Mouse (Mus musculus) lung, adult 2 months (tissue): ENCODE data around the gene Gm36864. TPM values are rescaled to one million over a fixed set of nuclear protein-coding genes. Genes with fewer than 3 reads are reported as not detected.
"Not testable (repeated sequence)": the region's sequence is repeated elsewhere in the genome, so short reads cannot be mapped to it uniquely, and the experiment has no call there.

Experiments
- DNase-seq: peaks from one replicate; pipeline ENCODE4 v3.0.0; 2022
- H3K4me1 ChIP-seq: fragments of 200-500 bp; 2 replicates; pipeline ENCODE4 v1.6.1; 2011; ENCODE audit warnings: low read length; ENCODE audit not compliant: control insufficient read depth, insufficient read depth
- H3K4me3 ChIP-seq: fragments of 200-500 bp; replicated peaks from 2 replicates; pipeline ENCODE3; 2011; ENCODE audit warnings: low read depth, mild to moderate bottlenecking, control low read depth, low read length; ENCODE audit errors: extremely low read depth
- CTCF ChIP-seq: fragments of 200-500 bp; IDR thresholded peaks from 2 replicates; pipeline ENCODE4 v1.5.1; 2011; ENCODE audit warnings: mild to moderate bottlenecking, low read length, control low read depth; ENCODE audit not compliant: insufficient read depth
- POLR2A ChIP-seq: fragments of 200-500 bp; IDR thresholded peaks from 2 replicates; pipeline ENCODE4 v1.6.1; 2011; ENCODE audit warnings: low read depth, mild to moderate bottlenecking, control low read depth, low read length, borderline replicate concordance; ENCODE audit errors: extremely low read depth
- WGBS: fragments of 180-500 bp; shearing (Covaris S2); methylation state at CpG from one replicate; pipeline ENCODE4 v1.1.7; 2018; 5-methylcytosine and 5-hydroxymethylcytosine counted together
- polyA plus RNA-seq: library from polyadenylated mRNA; depleted of rRNA; stranded (reverse); fragments of >200 nt; gene quantifications from 2 replicates; pipeline ENCODE4 v1.2.3, GENCODE M21; 2012; rRNA removed

Gene Gm36864
- polyA plus RNA-seq = not detected in 2 replicates

DNA sequence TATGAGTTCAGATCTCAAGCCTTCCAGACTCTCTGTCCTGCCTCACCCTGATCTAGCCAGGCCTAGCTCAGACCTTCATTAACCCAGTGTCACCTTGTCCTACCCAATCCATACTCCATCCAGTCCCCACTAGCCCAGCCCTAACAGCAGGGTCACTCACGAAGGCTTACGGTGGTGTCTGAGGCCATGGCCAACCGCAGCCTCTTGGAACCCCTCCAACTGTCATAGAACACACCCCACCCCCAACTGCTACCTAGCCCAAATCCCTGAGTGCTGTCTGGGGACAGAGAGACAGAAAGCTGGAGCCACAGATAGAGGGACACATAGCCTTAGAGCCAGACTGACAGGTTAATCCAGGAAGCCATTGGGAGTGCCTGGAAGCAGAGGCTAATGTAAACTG, at the start of gene Gm36864:
Gm36864 (plus strand) TSS at position 269 of the 400 bp plus-strand sequence.
- TF ChIP-seq CTCF (no peak), POLR2A (no peak)
- no peak for DNase-seq
- H3K4me1 ChIP-seq = no peaks in the 10 kb centered on the region
- H3K4me3 ChIP-seq = no peak within 1 kb of the TSS
- 67% methylated on average over 3 of the region's 3 CpGs for WGBS

DNA sequence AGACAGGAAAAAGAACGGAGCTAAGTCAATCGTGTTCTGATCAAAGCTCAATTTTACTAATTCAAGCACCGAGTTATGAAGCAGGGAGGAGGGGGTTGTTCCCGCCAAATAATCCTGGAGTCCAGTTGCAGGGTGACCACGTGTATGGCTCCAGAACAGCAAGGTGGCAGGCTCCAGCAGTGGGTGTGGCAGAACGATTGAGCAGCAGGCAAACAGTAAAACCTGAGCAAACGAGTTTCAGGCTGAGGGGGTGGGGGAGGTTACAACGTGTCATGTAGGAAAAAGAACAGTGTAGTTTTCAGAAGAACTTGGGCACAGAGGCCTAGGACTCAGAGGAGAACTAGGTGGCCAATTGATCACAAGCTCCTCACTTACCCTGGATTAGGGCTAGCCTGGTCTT, 49.5 kb upstream of the Gm36864 start:
- not testable (repeated sequence) for DNase-seq, H3K4me3 ChIP-seq, H3K4me1 ChIP-seq
- 49% methylated on average over 8 of the region's 8 CpGs for WGBS

DNA sequence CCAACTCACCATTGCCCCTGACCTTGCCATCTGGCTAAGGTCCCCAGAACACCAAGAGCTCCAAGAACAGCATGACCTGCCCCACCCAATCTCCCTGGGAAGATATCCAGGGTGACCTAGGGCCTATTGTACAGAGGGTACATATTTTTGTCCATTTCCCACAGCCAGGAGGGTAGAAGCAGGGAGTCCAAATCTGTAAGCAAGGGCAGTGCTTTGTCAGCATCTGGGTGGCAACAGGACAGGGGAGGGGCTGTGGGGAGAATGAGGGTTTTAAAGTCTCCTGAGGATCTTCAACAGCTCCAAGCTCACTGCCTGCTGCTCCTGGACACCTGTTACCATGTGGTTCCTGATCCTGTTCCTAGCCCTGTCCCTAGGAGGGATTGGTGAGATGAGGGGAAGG, 48.0 kb upstream of the Gm36864 start, which contains the start of gene Klk1b24:
Klk1b24 (plus strand) TSS at position 301 of the 400 bp plus-strand sequence.
- not testable (repeated sequence) for H3K4me3 ChIP-seq, H3K4me1 ChIP-seq, DNase-seq

DNA sequence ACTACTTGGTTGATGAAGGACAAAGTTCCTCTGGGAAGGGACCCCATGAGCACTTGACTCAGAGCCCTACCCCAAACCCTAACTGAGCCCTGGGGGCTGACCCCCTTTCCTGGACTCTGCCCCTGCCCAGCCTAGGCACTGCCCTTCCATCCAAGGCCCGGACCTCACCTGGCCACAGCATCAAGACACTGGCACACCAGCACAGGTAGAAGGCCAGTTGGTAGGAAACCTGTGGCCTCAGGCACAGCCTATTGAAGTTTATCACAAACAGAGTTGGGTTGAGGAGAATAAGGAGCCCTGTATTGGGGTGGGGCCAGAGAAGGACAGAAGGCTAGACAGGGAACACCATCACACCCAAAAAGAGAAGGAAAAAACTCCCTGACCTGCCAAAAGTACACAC, 42.5 kb upstream of the Gm36864 start:
- not testable (repeated sequence) for DNase-seq, H3K4me3 ChIP-seq, H3K4me1 ChIP-seq
- 79% methylated on average over 1 of the region's 1 CpGs for WGBS

DNA sequence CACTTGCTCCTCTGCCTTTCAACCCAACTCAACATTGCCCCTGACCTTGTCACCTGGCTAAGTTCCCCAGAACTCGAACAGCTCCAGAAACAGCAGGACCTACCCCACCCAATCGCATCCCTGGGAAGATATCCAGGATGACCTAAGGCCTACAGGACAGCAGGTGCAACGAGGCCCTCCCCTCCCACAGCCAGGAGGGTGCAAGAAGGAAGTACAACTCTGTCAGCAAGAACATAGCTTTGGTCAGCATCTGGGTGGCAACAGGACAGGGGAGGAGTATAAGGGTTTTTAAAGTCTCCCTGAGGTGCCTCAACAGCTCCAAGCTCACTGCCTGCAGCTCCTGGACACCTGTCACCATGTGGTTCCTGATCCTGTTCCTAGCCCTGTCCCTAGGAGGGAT, 38.1 kb upstream of the Gm36864 start, which contains the start of gene Klk1b3:
Klk1b3 (plus strand) TSS at position 301 of the 400 bp plus-strand sequence.
- DNase-seq = no peak
- WGBS = 46% methylated on average over 3 of the region's 3 CpGs
- no peak within 1 kb of the TSS for H3K4me3 ChIP-seq

DNA sequence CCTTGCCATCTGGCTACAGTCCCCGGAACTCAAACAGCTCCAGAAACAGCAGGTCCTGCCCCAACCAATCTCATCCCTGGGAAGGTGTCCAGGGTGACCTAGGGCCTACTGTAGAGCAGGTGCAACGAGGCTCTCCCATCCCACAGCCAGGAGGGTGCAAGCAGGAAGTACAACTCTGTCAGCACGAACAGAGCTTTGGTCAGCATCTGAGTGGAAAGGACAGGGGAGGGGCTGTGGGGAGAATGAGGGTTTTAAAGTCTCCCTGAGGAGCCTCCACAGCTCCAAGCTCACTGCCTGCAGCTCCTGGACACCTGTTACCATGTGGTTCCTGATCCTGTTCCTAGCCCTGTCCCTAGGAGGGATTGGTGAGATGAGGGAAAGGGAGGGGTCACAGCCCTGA, 28.8 kb upstream of the Gm36864 start, which contains the start of gene Klk1b4:
Klk1b4 (plus strand) TSS at position 301 of the 400 bp plus-strand sequence.
- not testable (repeated sequence) for DNase-seq, H3K4me1 ChIP-seq, H3K4me3 ChIP-seq
- 34% methylated on average over 3 of the region's 3 CpGs for WGBS

More for the DNA sequence above, 38.1 kb upstream of the Gm36864 start, which contains the start of gene Klk1b3:
- H3K4me1 ChIP-seq = no peaks in the 10 kb centered on the region
- TF ChIP-seq POLR2A (no peak), CTCF (no peak)

DNA sequence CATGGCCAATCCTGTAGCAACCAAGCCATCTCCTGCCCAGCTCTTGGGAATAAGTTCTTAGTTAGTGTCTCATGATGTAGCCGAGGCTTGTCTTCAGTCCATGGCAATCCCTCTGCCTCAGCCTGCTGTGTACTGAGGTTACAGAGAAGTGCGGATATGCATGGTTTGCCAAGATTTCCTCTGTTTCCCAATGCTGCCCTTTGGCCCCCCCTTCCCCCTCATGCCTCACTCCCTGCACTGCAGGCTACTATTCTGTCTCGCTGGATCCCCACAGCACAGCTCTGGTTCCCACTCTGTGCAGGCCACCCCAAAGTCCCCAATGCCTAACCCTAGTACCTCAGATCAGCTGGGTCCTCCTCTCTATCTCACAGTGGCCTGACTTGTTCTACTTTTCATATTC, 27.7 kb upstream of the Gm36864 start:
- Histone ChIP-seq H3K4me3 (no peak overlapping the region), H3K4me1 (no peaks in the 10 kb centered on the region)
- no peak for TF ChIP-seq POLR2A
- TF ChIP-seq CTCF = no peak
- no peak for DNase-seq
- WGBS = 71% methylated on average over 3 of the region's 3 CpGs

DNA sequence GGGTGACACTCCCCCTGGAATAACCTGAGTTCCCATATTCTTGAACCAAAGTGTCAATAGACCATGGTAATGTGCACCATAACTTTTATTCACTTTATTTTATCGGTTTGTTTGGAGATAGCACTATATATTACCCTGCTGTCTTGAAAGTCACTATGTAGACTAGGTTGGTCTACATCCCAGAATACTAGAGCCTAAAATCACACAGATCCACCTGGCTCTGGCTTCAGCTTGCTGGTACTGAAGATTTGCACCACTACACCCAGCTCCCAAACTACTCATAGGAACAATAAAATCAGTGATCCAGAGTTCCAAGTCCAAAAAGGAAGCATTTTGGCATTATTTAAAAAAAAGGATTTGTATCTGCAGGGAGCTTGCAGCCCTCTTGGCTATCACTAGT, 20.3 kb upstream of the Gm36864 start, which contains the start of gene Klk1b5:
Klk1b5 (plus strand) TSS at position 301 of the 400 bp plus-strand sequence.
- no peak for DNase-seq
- 76% methylated on average over 1 of the region's 1 CpGs for WGBS
- no peaks in the 10 kb centered on the region for H3K4me1 ChIP-seq
- no peak for TF ChIP-seq CTCF
- no peak for TF ChIP-seq POLR2A
- no peak within 1 kb of the TSS for H3K4me3 ChIP-seq

DNA sequence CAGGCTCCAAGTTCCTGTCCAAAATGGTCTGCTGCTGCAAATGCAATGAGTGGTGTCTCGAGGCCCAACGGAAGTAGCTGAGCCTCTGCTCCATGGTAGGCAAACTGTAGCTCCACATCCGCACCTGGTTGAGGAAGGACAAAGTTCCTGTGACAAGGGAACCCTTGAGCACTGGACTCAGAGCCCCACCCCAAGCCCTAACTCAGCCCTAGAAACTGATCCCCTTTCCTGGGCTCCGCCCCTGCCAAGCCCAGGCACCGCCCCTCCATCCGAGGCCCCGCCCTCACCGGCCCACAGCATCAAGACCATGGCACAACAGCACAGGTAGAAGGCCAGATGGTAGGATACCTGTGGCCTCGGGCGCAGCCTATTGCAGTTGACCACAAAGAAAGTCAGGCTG, 14.4 kb upstream of the Gm36864 start:
- H3K4me3 ChIP-seq, H3K4me1 ChIP-seq, DNase-seq: not testable (repeated sequence)
- WGBS = 71% methylated on average over 9 of the region's 10 CpGs

DNA sequence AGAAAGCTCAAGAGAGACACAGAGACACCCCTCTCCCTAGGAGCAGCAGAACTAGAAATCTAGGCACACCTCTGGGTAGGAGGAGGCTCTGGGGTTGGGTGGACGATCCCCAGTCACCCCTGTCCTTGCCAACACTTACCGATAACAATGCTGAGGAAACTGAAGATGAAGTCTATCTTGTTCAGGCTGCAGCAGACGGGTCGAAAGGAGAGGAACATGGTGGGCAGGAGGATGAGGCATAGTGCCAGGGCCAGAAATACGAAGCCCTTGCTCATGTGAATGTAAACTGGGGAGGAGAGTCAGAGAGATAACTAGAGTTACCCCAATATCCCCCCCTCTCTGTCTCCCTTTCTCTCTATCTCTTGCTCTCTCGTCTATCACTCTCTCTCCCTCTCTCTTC, 13.6 kb upstream of the Gm36864 start:
- not testable (repeated sequence) for H3K4me3 ChIP-seq, H3K4me1 ChIP-seq, DNase-seq
- WGBS = 66% methylated on average over 6 of the region's 6 CpGs

DNA sequence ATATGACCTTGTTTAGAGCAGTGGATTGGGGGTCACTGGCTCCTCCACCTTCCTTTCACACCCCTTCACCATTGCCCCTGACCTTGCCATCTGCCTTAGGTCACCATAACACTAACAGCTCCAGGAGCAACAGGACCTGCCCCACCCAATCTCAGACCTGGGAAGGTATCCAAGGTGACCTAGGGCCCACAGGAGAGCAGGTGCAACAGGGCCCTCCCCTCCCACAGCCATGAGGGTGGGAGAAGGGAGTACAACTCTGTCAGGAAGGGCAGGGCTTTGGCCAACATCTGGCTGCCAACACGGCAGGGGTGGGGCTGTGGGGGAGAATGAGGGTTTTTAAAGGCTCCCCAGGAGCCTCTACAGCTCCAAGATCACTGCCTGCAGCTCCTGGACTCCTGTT, 10.9 kb upstream of the Gm36864 start, which contains the start of gene Klk1:
Klk1 (plus strand) TSS at position 285 of the 400 bp plus-strand sequence.
- DNase-seq = no peak
- Histone ChIP-seq H3K4me3 (no peak within 1 kb of the TSS), H3K4me1 (no peaks in the 10 kb centered on the region)
- 35% methylated on average over 1 of the region's 1 CpGs for WGBS
- TF ChIP-seq POLR2A = no peak
- no peak for TF ChIP-seq CTCF
